Mouse (Mus musculus): ENCODE data around the gene Gm37240.

Gene Gm37240

DNA sequence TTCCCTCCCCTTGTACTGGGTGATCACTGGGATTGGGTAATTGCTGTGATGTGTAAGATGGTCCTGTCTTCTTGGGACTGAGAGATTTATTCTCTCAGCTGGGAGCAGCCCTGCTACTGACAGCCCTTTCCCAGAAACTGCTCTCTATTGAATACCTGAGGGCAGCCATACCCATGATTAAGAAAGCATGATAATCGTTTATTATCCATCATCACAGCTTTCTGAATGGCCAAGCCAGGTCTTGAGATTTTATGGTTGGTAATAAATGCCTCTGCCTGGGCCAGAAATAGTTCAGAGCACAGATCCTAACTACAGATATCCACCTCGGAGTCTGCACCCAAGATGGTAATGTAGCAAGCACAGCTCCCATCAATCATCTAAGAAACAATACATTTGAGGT, 129.4 kb downstream of the Gm37240 start:
- in situ Hi-C loops (cut with MboI, MseI), result no loop called here

DNA sequence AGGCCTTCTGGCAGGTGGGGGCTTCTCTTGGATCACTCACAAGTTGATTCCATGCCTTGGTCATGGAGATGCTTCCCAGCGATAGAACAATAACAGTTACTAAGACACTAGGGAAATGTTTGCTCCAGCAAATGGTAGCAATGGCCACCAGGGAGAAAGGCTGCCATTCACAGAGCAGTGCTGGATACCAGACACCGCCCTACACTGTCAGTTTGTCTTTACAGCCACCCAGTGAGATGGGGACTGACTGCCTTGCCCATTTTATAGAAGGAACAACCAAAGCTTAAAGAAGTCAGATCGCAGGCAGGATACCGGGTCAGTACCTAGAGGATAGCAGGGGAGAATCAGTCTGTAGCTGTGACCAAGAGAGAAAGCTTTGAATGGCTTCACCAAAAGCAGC, 129.9 kb downstream of the Gm37240 start:
- in situ Hi-C loops (cut with MboI, MseI), result no loop called here

DNA sequence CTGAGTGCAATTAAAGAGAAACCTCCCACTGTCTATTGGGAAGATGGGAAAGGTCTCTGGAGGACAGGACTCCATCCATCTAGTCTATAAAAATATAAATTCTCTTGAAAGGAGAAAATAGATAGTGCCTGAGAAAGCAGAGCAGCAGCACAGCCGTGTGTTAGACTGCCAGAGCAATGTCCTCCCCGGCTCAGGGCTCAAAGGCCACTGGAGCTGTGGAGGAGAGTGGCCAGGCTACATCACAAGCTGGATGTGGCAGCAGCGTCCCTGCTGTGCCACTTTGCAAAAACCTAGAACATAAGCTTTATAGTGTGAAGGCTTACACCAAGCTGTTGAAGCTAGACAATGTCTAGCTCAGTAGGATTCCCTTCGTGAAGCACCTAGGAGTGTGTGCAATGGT, 138.0 kb downstream of the Gm37240 start:
- in situ Hi-C loops (cut with MboI, MseI), result no loop called here

DNA sequence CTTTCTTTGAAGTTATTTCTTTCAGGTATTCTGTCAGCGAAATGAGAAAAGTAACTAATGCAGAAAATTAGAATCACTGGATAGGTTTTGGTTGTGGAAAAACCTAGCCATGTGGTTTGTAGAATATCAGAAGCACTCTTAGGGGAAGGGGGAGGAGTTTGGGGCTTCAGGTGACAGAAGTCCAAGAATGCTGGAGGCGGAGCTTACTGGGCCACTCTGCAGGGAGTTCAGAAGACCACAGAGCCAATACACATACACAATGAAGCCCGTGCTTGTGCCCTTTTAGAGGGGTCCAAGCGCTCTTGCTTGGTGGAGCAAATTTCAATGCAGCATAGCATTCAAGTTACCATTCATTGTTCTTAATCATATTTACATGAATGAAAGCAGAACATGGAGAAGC, 138.5 kb downstream of the Gm37240 start:
- in situ Hi-C loops (cut with MboI, MseI), result no loop called here

DNA sequence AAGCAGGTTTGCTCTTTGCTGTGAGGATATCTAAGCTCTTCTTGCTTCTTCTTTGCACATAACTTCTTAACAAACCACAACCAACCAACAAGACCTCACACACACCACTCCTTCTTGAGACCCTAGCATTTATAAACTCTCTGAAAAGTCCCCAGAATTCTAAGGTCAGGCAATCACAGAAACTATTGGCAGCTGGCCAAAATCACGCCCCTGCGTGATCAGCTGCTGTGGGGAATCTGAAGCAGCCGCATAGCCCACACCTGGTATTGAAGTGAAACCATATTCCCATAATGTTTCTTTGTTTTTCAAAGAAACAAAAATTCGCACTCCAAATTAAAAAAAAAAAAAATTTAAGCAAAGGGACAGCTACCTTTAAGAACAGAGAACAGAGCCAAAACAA, 141.2 kb downstream of the Gm37240 start:
- in situ Hi-C loops (cut with MboI, MseI), result no loop called here

DNA sequence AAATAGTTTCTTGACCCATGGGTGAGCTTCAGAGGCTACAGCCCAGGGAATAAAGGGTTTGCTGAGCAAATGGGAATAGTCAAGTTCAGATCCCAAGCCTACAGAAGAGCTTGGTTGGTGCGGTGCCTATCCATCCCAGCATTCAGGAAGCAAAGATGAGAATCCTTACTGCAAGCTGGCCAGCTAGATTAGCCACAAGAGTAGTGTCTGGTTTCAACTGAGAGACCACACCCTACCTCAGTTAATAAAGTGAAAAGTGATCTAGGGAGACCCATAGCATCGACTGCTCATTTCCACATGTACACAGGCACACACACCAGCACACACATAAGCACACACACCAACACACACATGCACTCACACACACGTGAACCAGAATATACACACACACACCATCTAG, 145.6 kb downstream of the Gm37240 start:
- in situ Hi-C loops (cut with MboI, MseI), result no loop called here

DNA sequence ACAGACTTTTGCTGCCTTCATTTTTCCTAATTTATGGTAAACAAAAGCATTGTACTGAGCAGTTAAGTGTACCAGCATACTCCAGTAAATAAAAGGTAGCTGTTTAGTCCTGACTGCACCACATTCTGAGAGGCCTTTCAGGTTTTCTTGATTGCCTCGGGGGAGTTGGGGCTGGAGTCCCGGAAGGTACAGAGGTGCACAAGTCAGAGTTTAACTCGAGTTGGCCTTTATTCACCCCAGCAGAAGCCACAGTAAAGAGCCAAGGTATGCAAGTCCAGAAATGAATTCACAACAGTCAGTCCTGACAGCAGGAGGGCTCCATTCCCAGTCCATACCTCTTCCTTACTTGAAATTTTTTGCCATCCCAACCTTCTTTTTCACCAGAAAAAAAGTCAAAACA, 148.7 kb downstream of the Gm37240 start:
- in situ Hi-C loops (cut with MboI, MseI), result no loop called here

DNA sequence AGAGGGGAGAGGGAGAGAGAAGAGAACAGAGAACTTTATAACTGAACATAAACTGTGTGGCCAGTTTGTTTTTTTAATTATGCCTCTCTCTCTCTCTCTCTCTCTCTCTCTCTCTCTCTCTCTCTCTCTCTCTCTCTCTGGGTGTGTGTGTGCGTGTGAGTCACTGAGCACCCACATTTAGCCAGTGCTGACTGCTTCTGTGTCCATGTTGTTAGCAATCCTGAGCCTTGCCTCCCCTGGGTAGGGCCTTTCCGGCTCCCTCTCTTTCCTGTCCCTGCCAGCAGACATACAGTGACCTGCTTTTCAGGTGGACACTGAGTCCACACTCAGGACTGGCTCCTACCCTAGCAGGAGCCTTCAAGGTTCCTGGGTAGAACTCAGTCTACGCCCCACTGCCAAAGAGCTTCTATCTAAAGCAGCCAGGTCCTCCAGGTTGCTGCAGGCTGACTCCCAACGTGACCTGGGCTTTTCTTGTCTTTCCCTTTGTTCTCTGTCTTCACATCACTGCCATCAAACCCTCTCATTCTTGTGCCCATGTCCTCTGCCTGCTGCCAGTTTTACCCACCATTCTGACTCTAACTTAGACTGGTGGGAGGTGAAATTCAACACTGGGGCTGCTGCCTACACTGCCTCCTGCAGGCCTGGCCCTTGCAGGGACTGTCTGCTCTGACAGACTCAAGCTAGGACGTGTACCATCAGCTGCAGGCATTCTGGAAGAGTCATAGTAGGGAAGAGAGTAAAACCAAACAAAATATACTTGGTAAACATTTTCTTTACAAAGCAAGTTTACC, 153.2 kb downstream of the Gm37240 start:
- in situ Hi-C loops (cut with MboI, MseI), result no loop called here

DNA sequence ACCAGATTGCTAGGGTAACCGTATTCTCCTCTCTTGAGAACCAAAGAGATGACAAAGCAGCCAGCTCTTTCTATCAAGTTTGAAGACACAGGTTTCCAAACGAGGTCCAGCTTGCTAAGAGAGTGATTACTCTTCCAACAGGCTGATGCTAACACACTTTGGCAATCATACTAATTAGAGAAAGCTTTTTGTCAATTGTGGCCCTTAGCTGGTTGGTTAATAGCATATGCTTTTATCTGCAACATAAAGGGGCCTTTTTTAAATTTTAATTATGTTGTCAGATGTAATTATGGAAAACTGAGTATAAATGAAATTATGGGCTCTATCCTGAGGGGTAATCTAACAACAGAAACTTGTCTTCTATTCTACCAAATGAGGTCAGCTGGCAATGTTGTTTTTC, 160.1 kb downstream of the Gm37240 start:
- in situ Hi-C loops (cut with MboI, MseI), result no loop called here

DNA sequence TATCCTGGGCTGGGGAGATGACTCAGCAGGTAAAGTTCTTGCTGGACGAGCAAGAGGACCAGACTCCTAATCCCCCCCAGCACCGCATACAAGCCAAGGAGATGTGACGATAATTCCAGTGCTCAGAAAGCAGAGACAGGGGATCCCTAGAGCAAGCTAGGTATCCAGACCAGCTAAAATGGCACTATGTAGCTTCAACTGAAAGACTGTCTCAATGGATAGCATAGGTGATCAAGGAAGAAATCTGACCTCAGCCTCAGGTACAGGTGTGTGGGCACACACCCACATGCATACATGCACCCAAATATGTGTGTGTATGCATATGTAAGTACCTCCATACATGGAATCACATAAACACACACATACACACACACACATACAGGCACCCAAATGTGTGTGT, 161.3 kb downstream of the Gm37240 start:
- in situ Hi-C loops (cut with MboI, MseI), result no loop called here

DNA sequence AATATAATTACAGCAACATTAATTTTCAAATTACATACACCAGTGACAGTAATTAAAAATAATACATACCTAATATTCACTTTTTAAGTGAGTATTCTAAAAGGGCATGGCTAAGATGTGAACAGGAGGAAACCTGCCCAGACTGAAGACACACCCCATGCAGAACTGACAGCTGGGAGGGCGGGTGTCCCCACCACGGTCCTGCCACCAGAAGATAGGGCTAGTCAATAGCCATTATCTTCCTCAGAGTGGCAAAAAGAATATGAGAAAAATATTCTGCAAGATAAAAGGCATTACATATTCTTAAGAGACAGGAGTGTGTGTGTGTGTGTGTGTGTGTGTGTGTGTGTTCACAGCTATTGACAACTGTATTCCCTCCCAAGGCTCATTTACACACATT, 162.2 kb downstream of the Gm37240 start:
- in situ Hi-C loops (cut with MboI, MseI), result no loop called here

DNA sequence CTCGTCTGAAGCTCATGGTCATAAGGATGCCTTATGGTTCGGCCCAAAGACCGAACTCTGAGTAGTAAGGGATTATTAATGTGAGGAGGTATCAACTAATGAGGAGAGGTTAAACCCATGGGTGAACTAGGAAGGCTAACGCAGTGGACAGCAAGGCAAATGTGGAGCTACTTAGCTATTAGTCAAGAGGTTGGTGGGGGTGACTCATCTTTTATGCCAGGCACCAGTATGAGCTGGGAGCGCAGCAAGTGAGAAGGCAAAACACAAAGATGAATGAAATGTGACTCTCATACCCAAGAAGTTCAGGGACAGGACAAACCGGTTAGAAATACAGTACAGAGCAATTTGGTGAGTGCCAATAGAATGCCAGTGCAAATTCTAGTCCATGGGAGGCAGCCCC, 164.7 kb downstream of the Gm37240 start:
- in situ Hi-C loops (cut with MboI, MseI), result no loop called here

DNA sequence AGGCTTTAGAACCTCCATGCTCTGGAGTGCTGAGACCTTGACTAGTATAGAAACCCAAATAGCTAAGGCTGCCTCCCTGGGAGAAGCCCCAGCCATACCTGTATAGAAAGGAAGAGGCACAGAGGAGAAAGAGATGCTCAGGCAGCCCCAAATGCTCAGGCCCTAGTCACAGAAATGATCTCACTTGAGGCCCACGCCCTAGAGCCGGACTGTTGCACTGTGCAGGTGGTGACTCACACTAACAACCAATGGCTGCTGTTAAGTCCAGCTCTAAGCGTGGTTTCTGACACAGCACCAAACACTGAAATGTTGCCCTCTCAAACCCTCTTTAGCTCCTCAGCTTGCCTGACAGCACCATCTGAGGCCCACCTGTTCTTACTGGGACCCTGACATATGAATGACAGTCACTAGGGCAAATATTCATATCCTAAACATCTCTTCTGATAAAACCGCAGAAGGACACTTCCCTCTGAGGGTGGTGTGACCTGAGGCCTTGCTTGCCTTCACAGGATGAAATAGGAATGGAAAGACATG, 171.5 kb downstream of the Gm37240 start:
- in situ Hi-C loops (cut with MboI, MseI), result no loop called here

DNA sequence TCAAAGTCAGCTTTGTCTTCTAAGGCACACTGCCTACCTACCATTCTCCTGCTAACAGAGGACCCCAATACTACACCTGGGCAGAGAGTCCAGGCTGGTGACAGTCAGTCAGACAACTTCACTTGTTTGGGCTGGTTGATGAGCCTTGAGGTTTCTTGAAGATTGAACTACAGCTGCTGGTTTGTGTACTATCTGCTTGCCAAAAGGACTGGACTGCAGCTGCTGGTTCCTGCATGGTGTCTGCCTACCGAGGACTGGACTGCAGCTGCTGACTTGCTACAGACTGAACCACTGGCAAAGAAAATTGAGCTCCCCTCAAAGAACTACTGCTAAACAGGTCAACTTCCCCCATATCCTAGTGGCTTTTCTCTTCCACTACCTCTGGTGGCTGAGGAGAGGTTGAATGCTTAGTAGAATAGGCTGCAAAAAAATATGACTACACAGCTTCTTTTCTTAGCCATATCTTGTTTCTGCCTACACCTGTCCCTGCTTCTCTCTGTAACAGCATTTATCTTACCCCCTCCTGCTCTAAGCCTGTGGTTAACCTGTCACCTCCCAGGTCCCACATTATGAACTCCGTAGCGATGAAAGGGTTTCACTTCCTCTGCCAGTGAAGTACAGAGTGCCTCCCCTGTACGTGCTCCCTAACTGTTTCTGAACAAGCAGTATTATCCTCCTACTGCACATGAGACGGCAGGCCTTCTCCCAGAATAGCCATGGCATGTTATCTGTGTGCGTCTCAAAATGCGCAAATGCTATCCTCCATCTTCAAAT, 173.2 kb downstream of the Gm37240 start:
- in situ Hi-C loops (cut with MboI, MseI), result no loop called here

DNA sequence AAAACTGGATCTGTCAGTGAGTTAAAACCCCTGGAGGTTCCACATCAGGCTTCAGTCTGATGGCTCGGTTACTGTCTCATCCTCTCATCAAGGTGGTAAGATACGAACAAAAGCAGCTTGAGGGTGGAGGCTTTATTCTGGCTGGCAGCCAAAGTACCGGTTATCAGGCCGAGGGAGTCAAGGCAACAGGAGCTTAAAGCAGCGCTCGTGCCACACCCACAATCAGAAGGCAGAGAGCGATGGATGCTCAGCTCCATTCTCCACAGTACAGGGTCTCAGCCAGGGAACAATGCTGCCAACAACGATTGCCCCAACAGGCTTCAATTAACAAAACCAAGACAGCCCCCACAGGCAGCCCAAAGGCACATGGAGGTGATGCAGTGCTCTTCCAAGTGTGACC, 176.6 kb downstream of the Gm37240 start:
- in situ Hi-C loops (cut with MboI, MseI), result no loop called here

DNA sequence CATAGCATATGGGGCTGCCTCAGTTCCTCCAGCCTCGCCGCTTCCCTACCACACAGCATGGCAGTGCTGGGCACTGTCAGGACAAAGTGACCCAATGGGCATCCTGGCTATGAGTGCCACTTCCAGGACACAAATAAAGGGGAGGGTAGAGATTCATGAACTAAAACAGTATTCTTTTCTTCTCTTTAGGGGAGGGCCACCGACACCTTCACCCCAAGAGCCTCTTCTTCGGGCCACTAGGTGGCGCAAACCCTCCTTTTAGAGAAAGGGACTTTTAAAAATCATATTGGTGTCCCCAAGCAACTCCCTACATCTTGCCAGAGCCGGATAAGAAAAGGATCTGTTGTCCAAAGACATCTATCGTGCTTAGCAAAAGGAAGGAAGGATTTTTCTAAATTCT, 179.9 kb downstream of the Gm37240 start:
- in situ Hi-C loops (cut with MboI, MseI), result loop anchor here (5.0 kb wide), 1 partner anchor 215 kb away; no protein-coding TSS in a partner anchor

DNA sequence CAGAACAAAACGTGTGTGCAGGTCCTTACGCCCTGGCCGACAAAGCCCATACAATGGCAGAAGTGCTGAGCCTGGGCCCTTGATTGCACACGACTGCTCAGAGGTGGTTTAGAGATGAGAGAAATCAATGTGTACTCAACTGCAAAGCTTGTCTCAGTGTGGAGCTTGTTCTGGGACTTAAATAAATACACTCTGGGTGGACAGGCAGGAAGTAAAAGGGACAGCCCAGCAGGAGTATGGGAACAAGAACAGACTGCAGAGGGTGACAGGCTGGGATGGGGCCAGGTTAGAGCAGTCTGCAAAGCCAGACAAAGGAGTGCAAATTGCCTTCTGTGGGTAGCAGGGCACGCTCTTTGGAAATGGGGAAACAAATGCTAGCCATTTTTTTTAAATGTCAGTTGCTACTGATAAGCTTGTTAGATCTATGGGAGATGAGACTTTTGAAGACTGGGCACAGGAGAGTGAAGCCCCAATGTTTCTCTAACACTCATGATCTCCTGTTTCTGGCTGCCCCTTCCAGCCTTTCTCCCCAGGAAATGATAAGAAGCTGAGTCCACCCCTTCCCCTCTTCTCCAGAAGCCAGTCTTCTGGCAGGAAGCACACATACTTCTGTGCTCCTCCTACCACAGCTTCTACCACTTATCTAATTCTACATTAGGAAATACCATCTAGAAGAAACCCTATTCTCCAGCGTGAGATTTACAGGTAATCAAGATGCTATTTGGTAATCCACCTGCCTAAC, 184.0 kb downstream of the Gm37240 start:
- in situ Hi-C loops (cut with MboI, MseI), result no loop called here

DNA sequence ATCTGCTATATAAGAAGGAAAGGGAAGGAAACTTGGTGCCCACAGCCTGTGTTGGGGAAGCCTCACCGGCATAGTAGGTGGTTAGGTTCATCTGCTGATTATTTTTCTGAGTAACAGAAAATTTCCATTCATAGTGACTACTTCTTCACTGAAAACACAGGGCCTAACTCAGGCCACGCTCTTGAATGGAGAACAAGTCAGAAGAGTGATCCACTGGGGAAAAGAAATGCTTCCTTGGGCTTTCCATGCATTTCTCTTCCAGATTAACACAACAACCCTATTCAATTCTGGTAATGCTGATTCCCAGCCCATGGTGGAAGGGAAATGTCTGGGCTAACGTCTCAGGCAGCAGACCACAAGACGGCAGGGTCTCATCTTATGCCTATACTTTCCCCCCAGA, 188.8 kb downstream of the Gm37240 start:
- in situ Hi-C loops (cut with MboI, MseI), result no loop called here

DNA sequence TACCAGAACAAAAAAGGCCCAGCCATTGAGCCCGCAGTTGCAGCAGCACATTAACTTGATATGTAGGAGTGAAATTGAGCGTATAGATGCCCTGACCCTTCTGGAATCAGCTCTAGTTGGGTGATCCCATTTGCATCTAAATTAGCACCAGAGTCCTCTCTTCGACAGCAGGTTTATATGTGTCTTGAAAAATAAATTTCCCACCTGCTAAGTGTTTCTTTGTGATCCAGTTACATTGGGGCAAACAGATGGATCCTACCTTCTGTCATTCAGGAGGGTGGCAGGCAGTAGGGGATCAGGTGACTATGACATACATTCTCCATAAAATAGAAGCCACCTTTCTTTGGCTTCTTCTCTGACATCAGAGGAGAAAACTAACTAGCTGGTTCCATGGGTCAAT, 192.3 kb downstream of the Gm37240 start:
- in situ Hi-C loops (cut with MboI, MseI), result no loop called here

DNA sequence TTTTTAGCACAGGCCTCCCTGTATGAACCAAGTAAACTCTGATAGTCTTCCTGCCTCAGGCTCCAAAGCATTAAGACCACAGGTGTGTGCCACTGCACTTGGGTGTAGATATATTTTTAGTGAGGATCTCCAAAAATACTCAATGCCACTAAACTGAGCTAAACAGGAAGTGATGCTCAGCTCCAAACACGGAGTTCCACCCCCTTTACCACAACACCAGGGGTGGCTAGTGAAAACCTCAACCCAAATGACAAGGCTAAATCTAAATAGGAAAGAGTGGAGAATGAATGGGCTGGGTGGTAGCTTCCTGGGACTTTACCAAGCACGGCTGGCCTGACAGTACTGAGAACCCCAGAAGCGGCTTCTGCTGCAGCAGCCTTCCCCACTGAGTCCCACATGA, 194.3 kb downstream of the Gm37240 start:
- in situ Hi-C loops (cut with MboI, MseI), result no loop called here

DNA sequence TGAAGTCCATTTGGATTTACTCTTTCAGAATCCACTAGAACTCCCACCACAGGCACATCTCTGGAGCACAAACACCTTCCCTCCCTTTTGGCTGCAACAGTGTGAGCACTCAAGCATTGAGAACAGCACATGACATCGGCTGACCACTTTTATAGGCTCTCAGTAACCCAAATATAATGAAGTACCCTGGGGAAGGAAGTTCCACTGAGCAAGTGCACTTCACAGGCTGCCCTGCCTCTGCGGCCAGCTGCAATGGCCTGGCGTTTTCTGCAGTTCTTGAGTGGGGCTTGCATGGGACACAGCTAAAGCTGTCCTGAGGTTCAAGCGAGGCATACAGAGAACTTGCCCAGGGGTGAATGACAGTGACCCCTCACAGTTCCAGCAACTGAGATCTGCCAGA, 196.2 kb downstream of the Gm37240 start:
- in situ Hi-C loops (cut with MboI, MseI), result no loop called here

DNA sequence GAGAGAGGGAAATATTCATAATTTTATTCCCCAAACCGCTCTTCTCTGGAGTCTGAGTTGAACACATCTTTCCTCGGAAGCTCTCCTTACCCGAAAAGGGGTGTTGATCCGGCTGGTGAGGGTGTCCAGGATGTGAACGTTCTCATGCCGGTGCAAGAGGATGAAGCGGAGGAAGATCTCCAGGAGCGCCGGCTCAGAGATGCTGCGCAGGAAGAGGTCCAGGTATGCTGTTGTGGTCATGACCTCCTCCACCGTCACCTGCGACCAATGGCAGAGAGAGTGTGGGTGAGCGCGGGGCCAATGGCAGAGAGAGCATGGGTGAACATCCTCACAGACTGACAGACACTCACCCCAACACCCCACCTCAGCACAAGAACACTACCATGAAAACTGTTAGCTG, 199.0 kb downstream of the Gm37240 start:
- in situ Hi-C loops (cut with MboI, MseI), result no loop called here
